Mouse (Mus musculus): ENCODE results near the gene Lig4. TPM values are rescaled to one million over a fixed set of nuclear protein-coding genes. Genes with fewer than 3 reads are reported as not detected.

Lig4 gene
- polyA plus RNA-seq, 1 experiment from 2014 or later, result 3.5 TPM

Other genes starting within 250 kb of the Lig4 start
- 0.05 and 0.39 TPM in 2 replicates for gene Fam155a, start 206.5 kb downstream of the Lig4 start, polyA plus RNA-seq (2015; fragmentation: Nextera tagmentation; extraction: Ambion mirVana)
- not detected in 2 replicates for gene Gm10217, start 113.4 kb downstream of the Lig4 start, polyA plus RNA-seq (2015; fragmentation: Nextera tagmentation; extraction: Ambion mirVana)
- gene Abhd13, start within 50 bp of the Lig4 start, polyA plus RNA-seq (2015; fragmentation: Nextera tagmentation; extraction: Ambion mirVana), result 10.3 and 12.4 TPM in 2 replicates
- 0.31 and 1.0 TPM in 2 replicates for gene Tnfsf13b, start 28.8 kb upstream of the Lig4 start, polyA plus RNA-seq (2015; fragmentation: Nextera tagmentation; extraction: Ambion mirVana)
- gene Myo16, start 176.2 kb upstream of the Lig4 start, polyA plus RNA-seq (2015; fragmentation: Nextera tagmentation; extraction: Ambion mirVana), result 0.25 and 0.35 TPM in 2 replicates